Mouse (Mus musculus) liver, postnatal 0 days (tissue): Measurements from ENCODE around the gene Lrrfip1.

ENCODE experiments used
- CTCF ChIP-seq: sonication (generic); IDR thresholded peaks from 2 replicates; pipeline ENCODE4 v1.5.1; 2016; ENCODE audit warnings: antibody characterized with exemption, low read depth
- EP300 ChIP-seq: IDR thresholded peaks from 2 replicates; pipeline ENCODE4 v1.6.1; 2016; ENCODE audit warnings: antibody characterized with exemption, low read depth, mild to moderate bottlenecking

GRCm38 (mm10) chr1:91166798-91167197, 168.3 kb downstream of the Lrrfip1 start:
- TF ChIP-seq CTCF (no peak), EP300 (no peak)
